Mouse (Mus musculus): ENCODE data around the gene Tas2r135. TPM values are rescaled to one million over a fixed set of nuclear protein-coding genes. Genes with fewer than 3 reads are reported as not detected.

Tas2r135 gene
- polyA plus RNA-seq, 1 experiment from 2014 or later = not detected

- ATAC-seq (replicated peaks; ENCODE audit: insufficient number of reproducible peaks, low FRiP score, low TSS enrichment, low read depth) (no peak), DNase-seq (ENCODE audit: low spot score) (no peak)
- H3K27me3 ChIP-seq (ENCODE audit: control insufficient read depth, insufficient read depth, low read length) = 0 out of 2 replicates have a peak, but pooled peaks cover 2% of the 10 kb centered on the region
- H3K9me3 ChIP-seq (replicated peaks; ENCODE audit: control insufficient read depth, low read length) = no peaks in the 10 kb centered on the region
- no peaks in the 10 kb centered on the region for H3K36me3 ChIP-seq (replicated peaks; ENCODE audit: control insufficient read depth, insufficient read depth, low read depth, low read length)
- no peaks in the 10 kb centered on the region for H3K4me1 ChIP-seq (ENCODE audit: control insufficient read depth, insufficient read depth, low read length)
- H3K4me3 ChIP-seq (ENCODE audit: low read depth, low read length) = no peak overlapping the region
- no peak overlapping the region for H3K4me2 ChIP-seq (ENCODE audit: low read depth, low read length)
- H3K9ac ChIP-seq (replicated peaks; ENCODE audit: low read length) = no peak overlapping the region
- H3K27ac ChIP-seq (replicated peaks; ENCODE audit: low read depth, low read length) = no peak overlapping the region
- 43% methylated on average over 4 of the region's 4 CpGs for WGBS
These were observed 34.4 kb upstream of the Tas2r135 start for GRCm38 (mm10) chr6:42370630-42371363.

GRCm38 (mm10) chr6:42372001-42372400, 33.2 kb upstream of the Tas2r135 start:
- Histone ChIP-seq H3K4me3 (ENCODE audit: low read depth, low read length) (peak overlapping the region; percentile 53; the same call in 1 of the 2 replicates), H3K9me3 (replicated peaks; ENCODE audit: control insufficient read depth, low read length) (no peaks in the 10 kb centered on the region), H3K36me3 (replicated peaks; ENCODE audit: control insufficient read depth, insufficient read depth, low read depth, low read length) (no peaks in the 10 kb centered on the region), H3K9ac (replicated peaks; ENCODE audit: low read length) (no peak overlapping the region), H3K4me1 (ENCODE audit: control insufficient read depth, insufficient read depth, low read length) (no peaks in the 10 kb centered on the region), H3K27me3 (ENCODE audit: control insufficient read depth, insufficient read depth, low read length) (0 out of 2 replicates have a peak, but pooled peaks cover 2% of the 10 kb centered on the region), H3K27ac (replicated peaks; ENCODE audit: low read depth, low read length) (no peak overlapping the region), H3K4me2 (ENCODE audit: low read depth, low read length) (no peak overlapping the region)
- 6% methylated on average over 3 of the region's 3 CpGs for WGBS
- DNase-seq (ENCODE audit: low spot score) = no peak
- ATAC-seq (replicated peaks; ENCODE audit: insufficient number of reproducible peaks, low FRiP score, low TSS enrichment, low read depth) = peak; percentile 37; the same call in 1 of the 2 replicates

- peak overlapping the region; percentile 53 for H3K4me3 ChIP-seq (ENCODE audit: low read depth, low read length)
- H3K27ac ChIP-seq (replicated peaks; ENCODE audit: low read depth, low read length) = no peak overlapping the region
- ATAC-seq (replicated peaks; ENCODE audit: insufficient number of reproducible peaks, low FRiP score, low TSS enrichment, low read depth) (peak; percentile 32; the same call in 1 of the 2 replicates), DNase-seq (ENCODE audit: low spot score) (no peak)
- H3K9me3 ChIP-seq (replicated peaks; ENCODE audit: control insufficient read depth, low read length) = no peaks in the 10 kb centered on the region
- no peaks in the 10 kb centered on the region for H3K36me3 ChIP-seq (replicated peaks; ENCODE audit: control insufficient read depth, insufficient read depth, low read depth, low read length)
- no peaks in the 10 kb centered on the region for H3K4me1 ChIP-seq (ENCODE audit: control insufficient read depth, insufficient read depth, low read length)
- H3K4me2 ChIP-seq (ENCODE audit: low read depth, low read length) = peak overlapping the region; percentile 92; the same call in 1 of the 2 replicates
- peak overlapping the region; percentile 57; the same call in 1 of the 2 replicates for H3K9ac ChIP-seq (replicated peaks; ENCODE audit: low read length)
- WGBS = 21% methylated on average over 9 of the region's 9 CpGs
- 0 out of 2 replicates have a peak, but pooled peaks cover 2% of the 10 kb centered on the region for H3K27me3 ChIP-seq (ENCODE audit: control insufficient read depth, insufficient read depth, low read length)
These were observed 32.8 kb upstream of the Tas2r135 start for GRCm38 (mm10) chr6:42372421-42372815.

- no peaks in the 10 kb centered on the region for H3K4me1 ChIP-seq (ENCODE audit: control insufficient read depth, insufficient read depth, low read length)
- H3K36me3 ChIP-seq (replicated peaks; ENCODE audit: control insufficient read depth, insufficient read depth, low read depth, low read length) = no peaks in the 10 kb centered on the region
- H3K27me3 ChIP-seq (ENCODE audit: control insufficient read depth, insufficient read depth, low read length) = 0 out of 2 replicates have a peak, but pooled peaks cover 2% of the 10 kb centered on the region
- no peak within 1 kb of the TSS for H3K27ac ChIP-seq (replicated peaks; ENCODE audit: low read depth, low read length)
- ATAC-seq (replicated peaks; ENCODE audit: insufficient number of reproducible peaks, low FRiP score, low TSS enrichment, low read depth) (peak; percentile 77), DNase-seq (ENCODE audit: low spot score) (peak; percentile 81)
- under 1% methylated on average over 34 of the region's 36 CpGs for WGBS
- H3K4me3 ChIP-seq (ENCODE audit: low read depth, low read length) = peak within 1 kb of the TSS; percentile 53
- no peaks in the 10 kb centered on the region for H3K9me3 ChIP-seq (replicated peaks; ENCODE audit: control insufficient read depth, low read length)
- peak within 1 kb of the TSS; percentile 57 for H3K9ac ChIP-seq (replicated peaks; ENCODE audit: low read length)
- peak within 1 kb of the TSS; percentile 92 for H3K4me2 ChIP-seq (ENCODE audit: low read depth, low read length)
These were observed 32.3 kb upstream of the Tas2r135 start, which contains the start of gene Epha1 for GRCm38 (mm10) chr6:42372816-42373547. TSS of gene Epha1 (minus strand) at chr6:42373268.

- Histone ChIP-seq H3K27ac (replicated peaks; ENCODE audit: low read depth, low read length) (no peak overlapping the region), H3K4me3 (ENCODE audit: low read depth, low read length) (peak overlapping the region; percentile 53), H3K4me2 (ENCODE audit: low read depth, low read length) (peak overlapping the region; percentile 92), H3K27me3 (ENCODE audit: control insufficient read depth, insufficient read depth, low read length) (0 out of 2 replicates have a peak, but pooled peaks cover 2% of the 10 kb centered on the region), H3K9ac (replicated peaks; ENCODE audit: low read length) (no peak overlapping the region), H3K9me3 (replicated peaks; ENCODE audit: control insufficient read depth, low read length) (no peaks in the 10 kb centered on the region), H3K4me1 (ENCODE audit: control insufficient read depth, insufficient read depth, low read length) (no peaks in the 10 kb centered on the region), H3K36me3 (replicated peaks; ENCODE audit: control insufficient read depth, insufficient read depth, low read depth, low read length) (no peaks in the 10 kb centered on the region)
- no peak for ATAC-seq (replicated peaks; ENCODE audit: insufficient number of reproducible peaks, low FRiP score, low TSS enrichment, low read depth)
- WGBS = 41% methylated on average over 7 of the region's 7 CpGs
- DNase-seq (ENCODE audit: low spot score) = no peak
These were observed 31.4 kb upstream of the Tas2r135 start for GRCm38 (mm10) chr6:42373669-42374430.

- Histone ChIP-seq H3K4me3 (ENCODE audit: low read depth, low read length) (no peak overlapping the region), H3K4me2 (ENCODE audit: low read depth, low read length) (no peak overlapping the region), H3K36me3 (replicated peaks; ENCODE audit: control insufficient read depth, insufficient read depth, low read depth, low read length) (no peaks in the 10 kb centered on the region), H3K9me3 (replicated peaks; ENCODE audit: control insufficient read depth, low read length) (no peaks in the 10 kb centered on the region), H3K27ac (replicated peaks; ENCODE audit: low read depth, low read length) (no peak overlapping the region), H3K9ac (replicated peaks; ENCODE audit: low read length) (no peak overlapping the region), H3K4me1 (ENCODE audit: control insufficient read depth, insufficient read depth, low read length) (no peaks in the 10 kb centered on the region), H3K27me3 (ENCODE audit: control insufficient read depth, insufficient read depth, low read length) (0 out of 2 replicates have a peak, but pooled peaks cover 2% of the 10 kb centered on the region)
- WGBS = 78% methylated on average over 4 of the region's 4 CpGs
- DNase-seq (ENCODE audit: low spot score) = no peak
- no peak for ATAC-seq (replicated peaks; ENCODE audit: insufficient number of reproducible peaks, low FRiP score, low TSS enrichment, low read depth)
These were observed 30.5 kb upstream of the Tas2r135 start for GRCm38 (mm10) chr6:42374701-42375100.

- no peaks in the 10 kb centered on the region for H3K36me3 ChIP-seq (replicated peaks; ENCODE audit: control insufficient read depth, insufficient read depth, low read depth, low read length)
- H3K4me2 ChIP-seq (ENCODE audit: low read depth, low read length) = no peak overlapping the region
- 83% methylated on average over 2 of the region's 2 CpGs for WGBS
- ATAC-seq (replicated peaks; ENCODE audit: insufficient number of reproducible peaks, low FRiP score, low TSS enrichment, low read depth) = no peak
- no peak overlapping the region for H3K27ac ChIP-seq (replicated peaks; ENCODE audit: low read depth, low read length)
- no peaks in the 10 kb centered on the region for H3K4me1 ChIP-seq (ENCODE audit: control insufficient read depth, insufficient read depth, low read length)
- 0 out of 2 replicates have a peak, but pooled peaks cover 2% of the 10 kb centered on the region for H3K27me3 ChIP-seq (ENCODE audit: control insufficient read depth, insufficient read depth, low read length)
- no peak for DNase-seq (ENCODE audit: low spot score)
- no peaks in the 10 kb centered on the region for H3K9me3 ChIP-seq (replicated peaks; ENCODE audit: control insufficient read depth, low read length)
- H3K9ac ChIP-seq (replicated peaks; ENCODE audit: low read length) = no peak overlapping the region
- no peak overlapping the region for H3K4me3 ChIP-seq (ENCODE audit: low read depth, low read length)
These were observed 30.1 kb upstream of the Tas2r135 start for GRCm38 (mm10) chr6:42375131-42375530.

All from embryonic facial prominence, embryonic 11.5 days (tissue).